Mouse (Mus musculus): ENCODE data around the gene Psmd9. TPM values are rescaled to one million over a fixed set of nuclear protein-coding genes. Genes with fewer than 3 reads are reported as not detected.

Gene Psmd9
- total RNA-seq (2021) = 10 to 100 TPM; 26.1 to 28.4 TPM

DNA sequence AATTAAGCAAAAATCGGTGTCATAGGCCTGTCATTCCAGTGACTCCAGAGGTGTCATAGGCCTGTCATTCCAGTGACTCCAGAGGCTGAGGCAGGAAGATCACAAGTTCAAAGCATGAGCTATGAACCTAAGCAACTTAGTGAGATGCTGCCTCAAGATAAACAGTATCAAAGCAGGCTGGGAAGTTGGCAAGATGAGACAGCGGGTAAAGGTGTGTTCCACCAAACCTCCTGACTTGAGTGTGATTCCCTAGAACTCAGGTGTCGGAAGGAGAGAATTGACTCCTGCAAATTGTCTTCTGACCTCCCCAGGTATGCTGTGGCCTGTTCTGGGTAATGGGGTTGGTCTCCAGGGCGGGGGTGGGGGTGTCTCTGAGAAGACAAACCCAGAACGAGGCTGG is at the start of gene Psmd9:
Gene Psmd9, plus strand, starts transcription at position 130 of the 400 bp plus-strand sequence.
- DNase-seq (ENCODE audit: extremely low spot score in 1 of 2, low spot score in 1 of 2) = no peak

DNA sequence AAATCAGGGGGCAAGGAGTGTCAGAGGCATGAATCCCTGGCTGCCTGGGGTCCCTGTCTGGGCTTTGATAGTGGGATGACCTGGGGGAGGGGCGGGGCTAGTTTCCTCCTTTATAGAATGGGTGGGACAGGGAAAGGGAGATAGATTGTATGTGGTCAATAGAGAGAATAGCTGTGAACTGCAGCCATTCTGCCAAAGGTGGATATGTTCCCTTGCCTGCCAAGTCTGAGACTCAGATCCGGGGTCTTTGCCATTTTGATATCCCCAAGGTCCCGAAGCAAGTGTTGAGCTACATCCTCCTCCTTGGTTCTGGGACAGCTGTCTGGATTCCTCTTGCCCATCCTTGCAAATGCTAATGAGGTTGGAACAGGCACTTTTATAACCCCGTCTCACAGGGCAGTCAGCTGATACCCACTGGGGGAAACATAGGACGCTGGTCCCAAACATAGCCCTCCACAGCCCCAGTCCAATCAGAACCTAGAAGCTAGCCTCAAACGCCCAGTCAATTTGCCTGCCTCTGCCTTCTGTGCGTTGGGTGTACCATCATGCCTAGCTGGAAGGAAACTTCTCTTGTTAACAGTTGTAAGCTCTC is 48.5 kb upstream of the Psmd9 start:
- DNase-seq (ENCODE audit: extremely low spot score in 1 of 2, low spot score in 1 of 2) = no peak

DNA sequence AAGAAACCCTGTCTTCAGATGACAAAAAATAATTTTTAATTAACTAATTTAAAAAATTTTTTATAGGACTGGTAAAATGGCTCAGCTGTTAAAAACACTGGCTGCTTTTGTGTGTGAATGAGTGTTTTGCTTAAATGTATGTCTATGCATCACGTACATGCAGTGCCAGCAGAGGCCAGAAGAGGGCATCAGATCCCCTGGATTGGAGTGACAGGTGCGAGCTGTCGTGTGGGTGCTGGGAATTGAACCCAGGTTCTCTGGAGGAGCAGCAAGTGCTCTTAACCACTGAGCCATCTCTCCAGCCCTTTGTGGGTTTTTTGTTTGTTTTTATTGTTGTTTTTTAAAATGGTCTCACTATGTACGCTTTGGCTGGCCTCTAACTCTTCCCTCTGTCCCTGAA is 47.0 kb upstream of the Psmd9 start:
- DNase-seq (ENCODE audit: extremely low spot score in 1 of 2, low spot score in 1 of 2) = no peak

DNA sequence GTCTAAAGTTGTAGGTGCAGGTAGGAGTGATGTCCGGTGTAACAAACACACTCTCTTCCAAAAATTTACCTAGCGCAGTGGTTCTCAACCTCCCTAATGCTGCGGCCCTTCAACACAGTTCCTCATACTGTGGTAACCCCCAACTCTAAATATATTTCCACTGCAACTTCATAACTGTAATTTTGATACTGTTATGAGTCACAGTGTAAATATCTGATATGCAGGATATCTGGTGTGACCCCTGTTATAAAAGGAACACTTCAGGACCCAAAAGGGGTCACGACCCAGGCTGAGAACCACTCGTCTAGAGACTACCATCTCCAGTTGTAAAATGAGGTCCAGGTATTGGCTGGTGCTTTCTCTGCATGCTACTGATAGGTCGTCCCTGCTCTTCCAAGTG is 44.1 kb upstream of the Psmd9 start:
- DNase-seq (ENCODE audit: extremely low spot score in 1 of 2, low spot score in 1 of 2) = no peak

DNA sequence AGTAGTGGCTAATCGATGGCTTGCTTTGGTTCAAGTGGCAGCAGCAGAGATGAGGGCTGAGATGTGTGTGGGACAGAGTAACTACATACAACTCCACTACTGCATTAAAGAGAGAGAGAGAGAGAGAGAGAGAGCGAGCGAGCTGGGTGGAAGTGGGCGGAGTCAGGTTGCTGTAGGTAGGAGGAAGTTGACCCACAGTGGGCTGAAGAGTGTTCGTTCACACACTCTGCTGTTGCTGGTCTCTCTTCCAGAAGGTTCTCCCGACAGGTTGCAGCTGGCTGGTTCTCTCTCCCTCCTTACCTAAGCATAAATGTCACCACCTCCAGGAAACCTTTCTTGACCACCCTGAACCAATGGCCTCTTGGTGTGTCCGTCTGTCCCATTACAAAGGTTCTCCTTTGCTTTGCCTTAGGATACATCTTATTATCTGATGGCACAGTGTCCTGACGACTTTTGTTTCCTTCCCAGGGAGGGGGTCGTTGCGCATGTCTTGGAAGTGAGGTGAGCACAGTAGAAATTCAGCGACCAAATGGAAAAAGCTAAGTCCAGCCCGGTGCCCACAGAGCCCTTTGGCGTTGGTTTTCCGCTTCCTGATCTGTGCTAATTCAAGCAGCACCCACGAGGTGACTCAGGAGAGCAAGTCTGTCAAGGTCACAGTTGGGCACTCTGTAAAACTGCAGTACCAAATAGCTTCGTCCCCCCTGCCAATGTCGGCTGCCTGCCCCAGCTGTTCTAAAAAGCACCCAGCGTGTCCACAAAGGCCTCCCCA is 43.4 kb upstream of the Psmd9 start:
- DNase-seq (ENCODE audit: extremely low spot score in 1 of 2, low spot score in 1 of 2) = no peak

DNA sequence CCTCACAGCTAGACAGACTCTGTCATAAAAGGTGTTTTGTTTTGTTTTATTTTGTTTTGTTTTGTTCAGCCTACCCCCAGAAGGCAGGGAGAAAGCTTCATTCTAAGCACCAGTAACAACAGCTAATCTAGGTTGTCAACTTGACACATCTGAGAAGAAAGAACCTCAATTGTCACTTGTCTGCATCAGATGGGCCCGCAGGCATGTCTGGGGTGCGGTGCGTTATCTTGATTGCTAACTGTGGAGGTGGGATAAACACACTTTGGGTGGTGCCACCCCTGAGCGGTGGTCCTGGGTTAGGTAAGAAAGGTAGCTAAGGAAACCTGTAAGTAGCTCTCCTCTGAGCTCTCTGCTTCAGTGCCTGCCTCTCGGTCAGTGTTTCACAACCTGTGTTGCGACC is 42.2 kb upstream of the Psmd9 start:
- no peak for DNase-seq (ENCODE audit: extremely low spot score in 1 of 2, low spot score in 1 of 2)

DNA sequence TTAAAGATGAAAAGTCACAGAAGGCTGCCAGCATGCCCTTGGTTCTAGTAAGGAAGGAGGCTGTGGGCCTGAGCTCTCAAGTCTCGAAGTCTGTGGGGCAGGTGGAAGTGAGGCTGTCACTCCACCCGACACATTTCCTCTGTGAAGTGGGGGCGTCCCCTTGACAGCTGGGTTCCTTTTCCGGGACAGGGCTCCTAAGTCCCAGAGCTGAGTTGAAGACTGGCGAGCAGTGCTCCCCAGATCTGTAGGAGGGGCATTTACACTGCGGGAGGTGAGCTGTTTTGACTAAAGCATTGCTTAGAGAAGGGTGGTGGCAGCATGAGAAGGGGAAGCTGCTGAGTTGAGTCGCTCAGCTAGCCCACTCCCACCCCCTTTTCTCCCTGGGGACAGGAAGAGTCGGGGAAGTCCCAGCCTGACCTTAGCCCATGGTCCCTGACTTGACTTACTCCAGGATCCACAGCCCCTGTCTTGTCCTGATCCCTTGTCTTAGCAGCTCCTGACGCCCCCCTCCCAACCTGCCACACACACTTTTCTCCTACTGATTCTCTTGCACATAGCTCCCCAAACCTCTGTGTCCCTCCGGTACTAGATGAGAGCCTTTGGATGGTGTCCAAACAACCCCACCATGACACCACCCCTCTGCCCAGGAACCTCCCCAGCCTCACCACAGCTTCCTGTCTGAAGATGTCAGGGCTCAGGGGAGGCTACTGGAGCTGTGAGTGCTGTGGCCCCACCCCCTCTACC is 40.6 kb upstream of the Psmd9 start:
- DNase-seq (ENCODE audit: extremely low spot score in 1 of 2, low spot score in 1 of 2) = no peak

DNA sequence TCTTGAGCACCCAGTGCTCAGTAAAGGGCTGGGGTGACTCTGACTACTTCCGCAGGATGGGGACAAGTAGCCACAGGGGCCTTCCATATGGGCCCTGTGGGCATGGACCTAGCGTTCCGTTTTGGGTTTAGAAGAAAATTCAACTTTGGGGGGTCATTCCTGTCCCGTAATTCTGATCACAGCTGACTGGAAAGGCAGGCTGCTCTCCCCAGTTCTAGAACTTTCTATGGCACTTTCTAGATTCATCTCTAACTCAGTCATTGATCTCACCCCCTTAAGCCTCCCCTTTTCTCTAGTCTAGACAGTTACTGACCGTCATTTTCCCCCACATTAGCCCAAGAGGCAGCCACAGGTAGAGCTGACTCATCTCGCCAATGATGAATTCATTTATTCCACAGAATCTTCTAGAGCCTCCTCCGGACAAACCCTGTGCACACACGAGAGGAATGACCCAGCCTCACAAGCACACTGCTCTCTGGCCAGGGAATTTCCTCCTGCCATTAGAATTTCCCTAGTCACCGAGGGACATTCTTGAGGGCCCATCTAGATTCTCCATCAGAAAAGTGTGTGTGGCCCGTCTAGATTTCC is 39.9 kb upstream of the Psmd9 start:
- DNase-seq (ENCODE audit: extremely low spot score in 1 of 2, low spot score in 1 of 2) = no peak

DNA sequence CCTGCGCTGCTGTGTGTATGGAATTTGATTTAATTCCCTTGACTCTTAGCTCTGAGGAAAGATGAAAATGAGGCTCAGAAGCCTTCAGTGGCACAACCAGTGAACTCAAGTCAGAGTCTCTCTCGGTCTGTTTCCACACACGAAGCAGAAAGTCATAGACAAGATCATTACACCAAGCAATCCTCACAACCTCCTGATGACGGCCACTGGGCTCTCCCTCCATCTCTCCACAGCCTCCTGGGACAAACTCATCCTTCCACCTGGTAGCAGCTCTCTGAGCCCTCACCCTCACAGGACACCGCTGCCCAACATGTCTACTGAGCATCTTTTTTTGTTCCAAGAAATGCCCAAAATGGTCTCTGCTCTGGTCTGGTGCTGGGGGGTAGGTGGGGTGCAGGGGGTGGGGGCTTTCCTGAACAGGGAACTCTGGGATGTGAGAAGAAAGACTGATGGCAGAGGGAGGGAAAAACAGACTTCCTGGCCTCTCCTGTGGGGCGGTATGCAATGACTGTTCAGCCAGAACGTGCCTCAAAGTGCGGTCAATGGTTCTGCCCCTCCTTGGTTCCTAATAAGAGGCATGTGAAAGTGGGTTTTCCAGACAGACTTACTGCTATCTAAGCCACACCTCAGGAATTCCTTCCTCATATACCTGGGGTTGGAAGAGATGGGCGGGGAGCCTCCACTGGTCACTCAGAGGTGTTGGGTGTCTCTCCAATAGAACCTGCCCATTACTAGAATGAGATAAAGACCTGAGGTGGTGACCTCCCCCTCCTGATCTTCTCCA is 39.0 kb upstream of the Psmd9 start:
- no peak for DNase-seq (ENCODE audit: extremely low spot score in 1 of 2, low spot score in 1 of 2)

DNA sequence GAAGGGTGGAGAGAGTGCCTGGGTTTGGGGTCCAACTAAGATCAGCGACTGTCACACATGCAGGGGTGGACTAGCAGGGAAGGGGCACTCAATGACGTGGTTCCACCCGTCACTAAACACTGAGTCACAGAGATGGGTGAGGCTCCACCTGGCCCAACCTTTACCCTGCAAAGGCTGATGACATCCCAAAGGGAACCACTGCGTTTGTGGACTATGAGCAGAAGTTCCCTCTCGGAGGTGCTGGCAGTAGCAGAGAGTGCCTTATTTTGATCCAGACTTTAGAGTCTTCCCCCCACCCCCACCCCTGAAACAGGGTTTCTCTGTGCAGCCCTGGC is 38.4 kb upstream of the Psmd9 start:
- DNase-seq (ENCODE audit: extremely low spot score in 1 of 2, low spot score in 1 of 2) = no peak

DNA sequence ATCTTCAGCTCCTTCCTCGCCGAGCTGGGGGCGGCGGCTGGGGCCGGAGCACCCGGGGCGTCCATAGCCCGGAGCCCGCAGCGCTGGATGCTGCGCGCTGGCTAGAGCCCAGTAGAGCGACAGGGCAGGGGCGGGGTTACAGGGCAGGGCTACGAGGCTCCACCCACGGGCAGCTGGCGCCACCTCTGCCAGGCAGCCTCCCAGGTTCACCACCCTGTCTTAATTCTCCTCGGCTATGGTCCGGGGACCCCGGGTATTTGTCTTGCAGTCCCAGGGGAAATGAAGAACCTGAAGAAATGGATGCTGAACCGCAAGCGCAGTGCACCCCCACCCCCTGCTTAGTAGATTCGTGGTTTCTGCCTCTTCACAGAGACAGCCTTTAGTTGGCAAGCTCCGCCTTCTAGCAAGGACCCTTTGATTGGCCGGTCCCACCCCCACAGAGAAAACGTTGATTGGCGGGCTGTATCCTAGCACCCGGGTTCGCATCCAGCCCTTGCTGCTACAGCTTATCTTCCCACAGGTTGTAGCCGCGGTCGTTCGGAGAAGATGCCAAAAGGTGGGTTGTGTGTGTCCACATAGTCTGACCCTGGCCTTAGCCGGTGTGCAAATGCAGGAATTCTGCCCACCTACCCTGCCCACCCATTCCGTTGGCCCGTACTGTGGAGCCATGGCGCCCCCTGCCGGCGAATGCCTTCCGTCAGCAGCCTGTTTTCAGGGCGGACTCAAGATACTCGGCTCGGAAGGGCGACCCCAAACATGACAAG is 36.7 kb upstream of the Psmd9 start, which contains the start of gene Rhof:
Gene Rhof, minus strand, starts transcription at position 385 of the 764 bp plus-strand sequence.
- peak; percentile 93 to 94 for DNase-seq (ENCODE audit: extremely low spot score in 1 of 2, low spot score in 1 of 2)

DNA sequence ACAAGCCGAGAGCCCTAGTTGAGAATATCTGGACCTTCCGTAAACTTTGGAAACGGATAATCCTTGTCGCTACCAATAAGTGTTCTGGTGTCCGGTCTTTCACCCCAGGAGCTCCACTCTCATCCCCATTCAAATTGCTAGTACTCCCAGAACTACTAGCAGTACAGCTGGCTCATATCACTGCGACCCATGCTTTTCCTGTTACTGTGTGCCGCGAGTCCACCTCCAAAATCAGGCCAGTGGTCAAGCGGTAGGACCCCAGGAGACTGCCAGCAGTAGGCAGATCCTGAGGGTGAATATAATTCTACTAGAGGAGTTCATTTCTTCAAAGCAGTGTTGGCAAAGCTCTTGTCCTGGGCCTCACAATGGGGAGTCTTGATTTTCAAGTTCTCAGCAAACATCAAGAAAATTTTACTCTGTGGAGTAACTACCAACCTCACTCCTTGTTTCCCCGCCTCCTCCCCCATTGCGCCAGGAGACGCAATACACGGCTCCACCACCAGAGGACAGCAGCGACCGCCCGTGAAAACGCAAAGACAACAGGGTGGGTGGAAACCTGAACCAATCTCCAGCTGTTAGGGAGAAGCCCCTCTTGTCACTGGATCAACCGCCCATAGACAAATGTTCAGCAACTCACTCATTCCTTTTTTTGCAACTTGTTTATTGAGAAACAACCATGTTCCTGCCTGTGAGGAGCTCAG is 36.0 kb upstream of the Psmd9 start:
- DNase-seq (ENCODE audit: extremely low spot score in 1 of 2, low spot score in 1 of 2) = peak; percentile 90 to 91

DNA sequence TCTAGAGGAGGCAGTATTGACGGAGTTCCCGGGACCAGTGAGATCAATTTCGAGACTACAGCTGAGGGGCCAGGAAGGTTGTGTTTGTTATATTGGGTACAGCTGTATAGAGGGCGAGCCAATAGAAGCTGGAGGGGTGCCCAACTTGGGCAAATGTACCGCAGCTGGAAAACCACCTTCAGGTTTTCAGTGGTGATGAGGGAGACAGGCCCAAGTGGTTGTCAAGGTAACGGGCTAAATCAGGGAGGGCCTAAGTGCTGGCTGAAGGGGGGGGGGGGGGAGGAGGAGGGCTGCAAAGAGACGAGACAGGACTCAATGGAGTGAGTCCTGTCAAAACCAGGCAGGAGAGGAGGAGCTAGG is 35.4 kb upstream of the Psmd9 start:
- DNase-seq (ENCODE audit: extremely low spot score in 1 of 2, low spot score in 1 of 2) = no peak

DNA sequence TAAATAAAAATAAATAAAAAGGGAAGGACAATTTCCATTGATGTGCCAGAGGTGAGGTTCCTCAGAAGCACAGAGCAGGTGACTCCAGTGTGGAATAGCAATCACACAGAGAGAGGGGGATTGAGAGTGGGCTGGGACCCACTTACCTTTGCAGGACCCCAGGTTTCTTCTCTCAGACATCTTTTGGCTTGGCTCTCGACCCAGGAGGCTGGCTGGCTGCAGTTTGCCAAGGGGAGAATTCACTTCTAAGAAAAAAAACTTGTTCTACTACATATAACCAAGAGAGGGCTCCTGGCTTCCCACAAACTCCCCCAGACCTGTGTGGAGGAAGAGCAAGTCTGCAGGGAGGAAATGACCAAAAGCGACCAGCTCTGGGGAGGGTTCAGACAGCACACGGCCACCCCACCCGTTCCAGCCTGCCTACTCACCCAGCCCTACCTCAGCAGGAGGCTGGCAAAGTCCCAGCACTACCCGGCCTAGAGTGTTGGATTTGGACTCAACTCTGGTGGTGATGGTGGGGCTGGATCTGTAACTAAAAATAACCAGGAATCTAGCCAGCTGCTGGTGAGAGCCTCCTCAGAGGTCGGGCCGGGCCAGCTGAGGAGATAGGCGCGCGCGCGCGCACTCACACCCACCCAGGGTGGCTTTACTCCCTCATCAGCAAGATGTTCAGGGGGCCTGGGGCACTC is 34.9 kb upstream of the Psmd9 start:
- DNase-seq (ENCODE audit: extremely low spot score in 1 of 2, low spot score in 1 of 2) = no peak

DNA sequence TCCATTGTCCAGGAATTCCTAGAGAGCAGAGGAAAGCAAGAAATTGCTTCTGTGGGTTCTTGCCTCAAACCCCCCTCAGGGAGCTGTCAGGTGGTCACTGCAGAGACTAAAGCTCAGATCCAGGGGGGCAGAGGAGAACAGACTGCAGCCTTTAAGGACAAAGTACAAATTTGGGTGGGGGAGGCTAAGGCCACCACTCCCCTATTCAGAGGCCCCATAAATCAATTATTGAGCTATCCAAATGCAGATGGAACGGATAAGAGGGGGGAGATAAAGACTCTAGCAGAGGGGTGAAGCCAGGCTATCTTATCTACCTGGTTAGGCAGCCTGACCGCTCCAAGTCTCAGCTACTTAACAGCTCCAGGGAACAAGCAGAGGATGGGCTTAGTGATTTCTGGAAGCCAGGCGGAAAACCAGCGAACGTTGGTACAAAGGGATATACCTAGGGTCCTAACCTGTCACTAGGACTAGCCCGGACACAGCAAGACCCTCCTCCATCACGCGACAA is 34.3 kb upstream of the Psmd9 start:
- no peak for DNase-seq (ENCODE audit: extremely low spot score in 1 of 2, low spot score in 1 of 2)

DNA sequence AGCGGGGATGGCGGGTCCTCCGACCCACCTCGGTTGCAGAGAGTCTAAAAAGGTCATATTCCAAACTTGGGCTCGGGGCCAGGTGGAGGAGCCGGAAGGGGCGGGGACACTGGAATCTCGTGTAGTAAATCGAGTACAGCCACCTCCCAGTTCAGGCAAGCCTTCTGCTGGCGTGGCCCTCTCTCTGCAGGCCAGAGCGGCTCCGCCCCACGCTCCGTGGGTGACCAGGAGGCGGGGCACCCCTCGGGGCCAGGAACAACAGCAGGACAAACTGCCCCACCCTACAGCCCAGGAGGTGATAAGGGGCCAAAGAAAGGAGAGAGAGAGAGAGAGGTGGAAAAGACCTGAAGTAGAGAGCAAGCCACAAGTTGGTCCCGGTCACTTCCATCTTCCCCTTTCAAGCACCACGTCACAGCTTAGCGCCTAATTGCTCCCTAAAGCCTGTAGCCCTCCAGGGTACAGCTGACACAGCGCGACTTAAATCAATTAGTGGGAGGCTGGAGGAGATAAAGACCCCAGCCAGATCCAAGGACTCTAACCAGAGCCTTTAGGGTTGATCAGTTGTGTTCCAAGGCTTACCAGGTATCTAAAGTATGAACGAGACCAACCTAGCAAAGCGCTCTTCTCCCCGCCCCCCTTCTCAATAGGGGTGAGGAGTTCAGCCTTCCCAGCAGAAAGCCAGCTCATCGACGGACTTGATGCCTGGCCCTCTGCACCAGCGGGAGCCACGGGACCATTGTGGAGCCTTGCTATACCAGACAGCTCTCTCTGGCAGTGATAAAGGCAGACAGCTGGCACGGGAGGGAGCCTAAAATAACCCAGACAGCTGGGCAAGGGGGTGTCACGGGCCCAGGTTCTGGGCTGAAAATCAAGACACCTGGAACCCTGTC is 33.5 kb upstream of the Psmd9 start:
- DNase-seq (ENCODE audit: extremely low spot score in 1 of 2, low spot score in 1 of 2) = no peak

DNA sequence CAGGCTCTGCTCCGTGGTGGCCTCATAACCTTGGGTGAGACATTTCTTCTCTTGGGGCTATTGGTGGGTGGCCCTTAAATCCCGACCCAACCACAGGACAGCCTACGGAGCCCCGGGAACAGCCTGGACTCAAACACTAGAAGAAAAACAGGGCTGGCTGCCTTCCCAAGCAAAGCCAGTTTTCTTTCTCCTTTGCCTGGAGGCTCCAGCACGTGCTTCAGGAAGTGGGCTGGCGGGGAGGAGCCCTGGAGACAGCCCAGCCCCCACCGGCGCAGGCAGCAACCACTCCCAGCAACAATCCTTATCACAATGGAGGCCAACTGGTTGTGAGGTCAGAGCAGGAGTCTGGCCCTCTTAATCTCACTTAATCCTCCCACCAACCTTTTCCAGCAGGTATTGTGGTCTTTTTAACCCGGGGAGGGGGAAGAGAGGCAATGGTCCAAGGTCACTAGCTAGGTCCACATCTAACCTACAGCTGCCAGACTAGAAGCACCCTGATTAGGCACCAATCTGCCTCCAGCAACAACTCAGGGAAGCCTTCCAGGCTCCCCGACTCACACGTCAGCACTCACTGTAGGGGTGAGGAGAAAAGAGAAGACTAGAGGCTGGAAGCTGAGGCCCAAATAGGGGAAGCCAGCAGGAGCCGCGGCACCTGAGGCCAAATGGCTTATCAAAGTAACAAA is 32.7 kb upstream of the Psmd9 start:
- peak; percentile 58 to 71 for DNase-seq (ENCODE audit: extremely low spot score in 1 of 2, low spot score in 1 of 2)

All from layer of hippocampus, postnatal 25 days (tissue).